Mouse (Mus musculus) liver, embryonic 13.5 days (tissue): ENCODE results near the gene Nipal4. TPM values are rescaled to one million over a fixed set of nuclear protein-coding genes. Genes with fewer than 3 reads are reported as not detected.

Experiments used
- ATAC-seq: fragments of 200-750 bp; cut with Nextera tagmentation; 2 replicates; pipeline ENCODE4 v1.8.0; 2017; ENCODE audit warnings: low read depth, mild to moderate bottlenecking, moderate number of reproducible peaks, moderate library complexity
- DNase-seq: peaks from one replicate; pipeline ENCODE4 v3.0.0; 2022
- H3K27ac ChIP-seq: fragments of 300-500 bp; sonication (generic); 2 replicates; pipeline ENCODE4 v1.5.1; 2015; ENCODE audit warnings: moderate library complexity, mild to moderate bottlenecking, inconsistent platforms
- H3K27me3 ChIP-seq: fragments of 300-500 bp; sonication (generic); 2 replicates; pipeline ENCODE4 v1.6.1; 2015; ENCODE audit warnings: mild to moderate bottlenecking, inconsistent platforms
- H3K36me3 ChIP-seq: fragments of 300-500 bp; sonication (generic); 2 replicates; pipeline ENCODE4 v1.6.1; 2015; ENCODE audit warnings: mild to moderate bottlenecking, inconsistent platforms
- H3K4me1 ChIP-seq: fragments of 300-500 bp; sonication (generic); replicated peaks from 2 replicates; pipeline ENCODE4 v1.6.1; 2015; ENCODE audit warnings: inconsistent platforms
- H3K4me2 ChIP-seq: fragments of 300-500 bp; sonication (generic); 2 replicates; pipeline ENCODE4 v1.6.1; 2015; ENCODE audit warnings: inconsistent platforms, mild to moderate bottlenecking, moderate library complexity
- H3K4me3 ChIP-seq: fragments of 300-500 bp; sonication (generic); replicated peaks from 2 replicates; pipeline ENCODE4 v1.5.1; 2015; ENCODE audit warnings: mild to moderate bottlenecking, inconsistent platforms
- H3K9ac ChIP-seq: fragments of 300-500 bp; sonication (generic); 2 replicates; pipeline ENCODE4 v1.6.1; 2015; ENCODE audit warnings: mild to moderate bottlenecking, inconsistent platforms
- H3K9me3 ChIP-seq: fragments of 300-500 bp; sonication (generic); replicated peaks from 2 replicates; pipeline ENCODE4 v1.6.1; 2016; ENCODE audit warnings: inconsistent platforms
- WGBS: fragments of 180-500 bp; shearing (Covaris S2); methylation state at CpG from one replicate; pipeline ENCODE4 v1.1.7; 2015; ENCODE audit not compliant: insufficient replicate concordance; 5-methylcytosine and 5-hydroxymethylcytosine counted together
- polyA plus RNA-seq: library from polyadenylated mRNA; unstranded; fragments of >200 nt; fragmentation: Nextera tagmentation; extraction: Ambion mirVana; gene quantifications from 2 replicates; pipeline ENCODE4 v1.2.1, GENCODE M21; 2015

Nipal4 gene
- polyA plus RNA-seq, 1 experiment from 2014 or later: 0.06 TPM

DNA sequence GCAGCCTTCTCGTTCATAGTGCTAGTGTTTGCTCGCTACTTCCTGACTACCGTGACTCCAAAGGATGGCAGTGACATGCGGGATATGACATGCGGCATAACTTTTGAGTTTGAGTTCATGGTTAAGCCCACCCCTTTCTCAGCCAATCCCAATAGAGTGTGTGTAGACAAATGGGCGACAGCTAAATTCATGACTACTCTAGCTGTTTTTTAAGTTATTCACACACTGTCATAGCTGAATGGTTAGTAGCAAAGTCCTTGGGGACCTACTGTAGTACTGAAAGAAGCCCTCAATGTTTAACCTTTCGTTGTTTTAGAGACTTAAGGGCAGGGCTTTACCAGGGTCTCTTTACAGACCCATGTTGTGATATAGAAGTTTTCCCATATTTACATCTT lies 40.5 kb downstream of the Nipal4 start:
- Histone ChIP-seq H3K4me2 (no peak overlapping the region), H3K9ac (no peak overlapping the region), H3K27ac (no peak overlapping the region), H3K36me3 (no peaks in the 10 kb centered on the region), H3K4me1 (peaks cover 17% of the 10 kb centered on the region), H3K9me3 (no peaks in the 10 kb centered on the region), H3K27me3 (no peaks in the 10 kb centered on the region), H3K4me3 (no peak overlapping the region)
- no peak for ATAC-seq
- WGBS: 83% methylated on average over 7 of the region's 7 CpGs
- DNase-seq: no peak

DNA sequence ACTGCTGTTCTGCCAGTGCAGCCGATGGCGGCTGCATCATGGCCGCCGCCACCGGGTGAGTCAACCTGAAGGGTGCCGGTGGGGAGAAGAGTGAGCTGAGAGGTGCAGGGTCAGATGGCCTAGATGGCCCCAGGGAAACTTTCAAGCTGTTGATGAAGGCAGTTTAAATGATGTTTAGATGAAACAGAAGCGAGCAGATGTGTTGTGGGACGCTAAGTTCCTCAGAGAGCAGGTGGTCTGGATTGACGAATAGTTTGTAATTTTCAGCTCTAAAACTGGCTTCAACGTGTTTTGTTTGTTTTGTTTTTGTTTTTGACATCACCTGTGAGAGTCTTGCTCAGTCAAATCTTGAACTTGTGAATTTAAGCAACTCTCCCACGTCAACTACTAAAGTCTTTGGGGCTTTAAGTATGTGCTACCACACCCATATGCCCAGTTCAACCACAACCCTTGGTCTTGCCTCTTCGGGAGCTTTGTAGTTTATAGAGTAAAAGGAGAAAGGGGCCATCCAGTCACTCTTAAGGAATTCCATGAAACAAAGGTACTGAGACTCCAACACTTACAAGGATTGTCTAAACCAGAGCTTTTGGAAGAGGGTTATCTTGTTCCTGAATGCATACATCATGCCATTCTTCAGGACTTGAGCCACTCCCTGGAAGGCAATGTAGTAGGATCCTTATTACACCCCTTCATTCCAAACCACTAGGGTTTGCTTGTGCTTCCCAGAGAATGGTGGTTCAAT lies 41.0 kb downstream of the Nipal4 start:
- Histone ChIP-seq H3K4me3 (no peak overlapping the region), H3K4me1 (peaks cover 11% of the 10 kb centered on the region), H3K9me3 (no peaks in the 10 kb centered on the region), H3K27me3 (no peaks in the 10 kb centered on the region), H3K36me3 (no peaks in the 10 kb centered on the region), H3K27ac (no peak overlapping the region), H3K4me2 (no peak overlapping the region), H3K9ac (no peak overlapping the region)
- WGBS: 83% methylated on average over 12 of the region's 12 CpGs
- DNase-seq (no peak), ATAC-seq (no peak)

- no peak for DNase-seq
- Histone ChIP-seq H3K4me1 (peaks cover 7% of the 10 kb centered on the region), H3K4me2 (no peak overlapping the region), H3K9ac (no peak overlapping the region), H3K27ac (no peak overlapping the region), H3K27me3 (no peaks in the 10 kb centered on the region), H3K36me3 (no peaks in the 10 kb centered on the region), H3K9me3 (no peaks in the 10 kb centered on the region), H3K4me3 (no peak overlapping the region)
- ATAC-seq: no peak
- 78% methylated on average over 8 of the region's 8 CpGs for WGBS
These were observed 42.9 kb downstream of the Nipal4 start for GRCm38 (mm10) chr11:46123328-46123866.

- H3K9me3 ChIP-seq: no peaks in the 10 kb centered on the region
- H3K27ac ChIP-seq: no peak overlapping the region
- no peaks in the 10 kb centered on the region for H3K27me3 ChIP-seq
- WGBS: 67% methylated on average over 4 of the region's 4 CpGs
- H3K4me2 ChIP-seq: no peak overlapping the region
- H3K4me3 ChIP-seq: no peak overlapping the region
- H3K4me1 ChIP-seq: peaks cover 6% of the 10 kb centered on the region
- DNase-seq (no peak), ATAC-seq (no peak)
- H3K9ac ChIP-seq: no peak overlapping the region
- H3K36me3 ChIP-seq: no peaks in the 10 kb centered on the region
These were observed 43.4 kb downstream of the Nipal4 start for GRCm38 (mm10) chr11:46122875-46123274.

DNA sequence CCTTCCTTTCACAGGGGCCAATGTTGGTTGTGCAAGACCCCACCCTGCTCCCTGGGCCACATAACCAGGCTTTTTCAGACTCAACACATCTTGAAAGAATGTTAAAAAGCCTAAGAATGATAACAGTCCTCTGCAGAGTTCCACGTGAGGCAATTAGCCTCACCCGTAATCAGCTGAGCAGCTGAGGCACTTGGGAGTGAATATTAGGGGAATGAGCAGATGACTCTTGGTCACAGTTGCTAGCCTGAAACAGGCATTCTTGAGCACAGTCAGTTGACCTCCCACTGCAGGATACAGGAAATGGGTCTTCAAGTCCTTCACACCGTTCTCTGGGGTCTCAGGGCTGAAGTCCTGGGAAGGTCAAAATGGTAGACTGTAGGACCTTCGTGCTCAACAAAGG lies 44.6 kb downstream of the Nipal4 start:
- H3K27ac ChIP-seq: no peak overlapping the region
- WGBS: 67% methylated on average over 4 of the region's 4 CpGs
- ATAC-seq (no peak), DNase-seq (no peak)
- H3K9ac ChIP-seq: no peak overlapping the region
- no peaks in the 10 kb centered on the region for H3K9me3 ChIP-seq
- no peaks in the 10 kb centered on the region for H3K4me1 ChIP-seq
- no peak overlapping the region for H3K4me3 ChIP-seq
- H3K4me2 ChIP-seq: no peak overlapping the region
- H3K27me3 ChIP-seq: no peaks in the 10 kb centered on the region
- no peaks in the 10 kb centered on the region for H3K36me3 ChIP-seq

- Histone ChIP-seq H3K36me3 (no peaks in the 10 kb centered on the region), H3K27ac (no peak overlapping the region), H3K4me2 (no peak overlapping the region), H3K27me3 (no peaks in the 10 kb centered on the region), H3K9me3 (no peaks in the 10 kb centered on the region), H3K4me1 (no peaks in the 10 kb centered on the region), H3K9ac (no peak overlapping the region), H3K4me3 (no peak overlapping the region)
- WGBS: 76% methylated on average over 10 of the region's 10 CpGs
- DNase-seq (no peak), ATAC-seq (no peak)
These were observed 46.2 kb downstream of the Nipal4 start for GRCm38 (mm10) chr11:46120084-46120483.

- Histone ChIP-seq H3K9me3 (no peaks in the 10 kb centered on the region), H3K27ac (no peak overlapping the region), H3K36me3 (no peaks in the 10 kb centered on the region), H3K4me1 (no peaks in the 10 kb centered on the region), H3K4me3 (no peak overlapping the region), H3K9ac (no peak overlapping the region), H3K4me2 (no peak overlapping the region), H3K27me3 (0 out of 2 replicates have a peak, but pooled peaks cover 1% of the 10 kb centered on the region)
- 60% methylated on average over 4 of the region's 4 CpGs for WGBS
- ATAC-seq (no peak), DNase-seq (no peak)
These were observed 46.7 kb downstream of the Nipal4 start for GRCm38 (mm10) chr11:46119624-46120023.

DNA sequence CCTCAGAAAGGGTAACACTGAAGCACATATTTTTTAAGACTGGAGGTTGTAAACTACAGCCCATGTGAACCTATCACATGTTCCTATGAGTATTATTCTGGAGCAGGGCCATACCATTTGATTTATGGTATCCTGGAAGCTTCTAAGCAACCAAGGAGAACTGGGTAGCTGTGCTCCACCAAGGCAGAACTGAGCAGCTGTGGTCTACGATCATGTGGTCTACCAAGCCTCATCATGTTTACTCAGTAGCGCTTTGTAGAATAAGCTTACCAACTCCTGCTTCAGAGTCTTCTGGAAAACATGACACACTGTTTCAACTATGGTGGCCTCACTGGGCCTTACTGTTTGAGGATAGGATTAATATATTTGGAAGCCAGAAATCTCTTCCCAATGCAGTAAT lies 49.8 kb downstream of the Nipal4 start:
- H3K27ac ChIP-seq: no peak overlapping the region
- no peak overlapping the region for H3K9ac ChIP-seq
- H3K4me3 ChIP-seq: no peak overlapping the region
- no peak for ATAC-seq
- H3K4me2 ChIP-seq: no peak overlapping the region
- 72% methylated on average over 2 of the region's 2 CpGs for WGBS
- H3K36me3 ChIP-seq: no peaks in the 10 kb centered on the region
- no peak for DNase-seq
- H3K9me3 ChIP-seq: no peaks in the 10 kb centered on the region
- no peaks in the 10 kb centered on the region for H3K4me1 ChIP-seq
- peaks cover 4% of the 10 kb centered on the region; the same call in 1 of the 2 replicates for H3K27me3 ChIP-seq

DNA sequence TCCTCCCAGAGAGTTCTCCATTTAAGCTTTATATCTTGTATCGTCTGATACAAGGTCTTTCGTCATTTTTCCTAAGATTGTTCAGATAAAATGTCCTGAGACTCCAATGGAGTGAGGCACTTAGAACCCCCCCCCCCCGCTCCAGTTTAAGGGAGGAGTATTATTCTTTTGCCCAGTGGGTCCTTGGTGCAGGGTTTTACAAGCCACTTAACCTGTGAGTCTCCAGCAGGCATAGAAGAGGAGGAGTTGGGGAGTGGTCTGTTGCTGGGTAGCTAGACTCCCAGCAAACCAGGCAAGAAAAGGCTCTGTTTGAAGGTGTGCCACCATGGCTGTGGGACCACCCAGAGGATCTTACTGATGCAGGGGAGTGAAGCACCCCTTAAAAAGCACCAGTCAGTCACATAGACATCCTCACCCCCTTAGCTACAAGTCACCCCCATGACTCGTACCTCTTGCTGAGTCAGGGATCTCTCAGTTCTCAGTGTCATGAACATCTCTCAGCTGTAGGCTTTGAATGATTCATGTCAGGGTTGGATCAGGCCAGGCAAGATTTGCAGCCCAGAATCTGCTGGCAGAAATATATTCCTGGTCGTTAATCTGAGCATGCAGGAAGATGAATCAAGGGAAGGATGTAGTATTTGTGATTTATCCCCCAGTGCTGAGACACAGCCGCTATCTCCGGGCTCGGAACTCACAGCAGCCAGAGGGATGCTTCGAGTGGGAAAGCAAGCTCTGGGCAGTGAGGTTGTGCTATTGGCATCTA lies 50.7 kb downstream of the Nipal4 start:
- Histone ChIP-seq H3K4me2 (no peak overlapping the region), H3K27me3 (peaks cover 4% of the 10 kb centered on the region; the same call in 1 of the 2 replicates), H3K9ac (no peak overlapping the region), H3K27ac (no peak overlapping the region), H3K4me1 (no peaks in the 10 kb centered on the region), H3K4me3 (no peak overlapping the region), H3K9me3 (no peaks in the 10 kb centered on the region), H3K36me3 (no peaks in the 10 kb centered on the region)
- ATAC-seq (no peak), DNase-seq (no peak)
- whole genome bisulfite sequencing: 68% methylated on average over 9 of the region's 9 CpGs

- Histone ChIP-seq H3K36me3 (no peaks in the 10 kb centered on the region), H3K9ac (no peak overlapping the region), H3K4me1 (no peaks in the 10 kb centered on the region), H3K9me3 (no peaks in the 10 kb centered on the region), H3K4me3 (no peak overlapping the region), H3K27me3 (peaks cover 4% of the 10 kb centered on the region; the same call in 1 of the 2 replicates), H3K4me2 (no peak overlapping the region), H3K27ac (no peak overlapping the region)
- WGBS: 72% methylated on average over 4 of the region's 4 CpGs
- DNase-seq (no peak), ATAC-seq (no peak)
These were observed 51.3 kb downstream of the Nipal4 start for GRCm38 (mm10) chr11:46115011-46115410.

- Histone ChIP-seq H3K36me3 (no peaks in the 10 kb centered on the region), H3K4me2 (no peak overlapping the region), H3K9ac (no peak overlapping the region), H3K9me3 (no peaks in the 10 kb centered on the region), H3K4me1 (no peaks in the 10 kb centered on the region), H3K27ac (no peak overlapping the region), H3K27me3 (peaks cover 4% of the 10 kb centered on the region; the same call in 1 of the 2 replicates), H3K4me3 (no peak overlapping the region)
- ATAC-seq (no peak), DNase-seq (no peak)
- 66% methylated on average over 7 of the region's 7 CpGs for WGBS
These were observed 52.1 kb downstream of the Nipal4 start for GRCm38 (mm10) chr11:46114221-46114620.
